Mouse (Mus musculus): ENCODE results near the gene Utrn. TPM values are rescaled to one million over a fixed set of nuclear protein-coding genes. Genes with fewer than 3 reads are reported as not detected.

The Utrn gene
- total and polyA plus RNA-seq, 3 experiments = 18.8 to 68.1 (median 61.8) TPM

- Histone ChIP-seq H3K27ac (no peak overlapping the region), H3K9ac (ENCODE audit: low read depth, low read length) (no peak overlapping the region), H3K4me3 (no peak overlapping the region), H3K4me1 (ENCODE audit: control insufficient read depth, insufficient read depth, low read length) (peaks cover 12% of the 10 kb centered on the region), H3K36me3 (ENCODE audit: control insufficient read depth, insufficient read depth, low read length) (no peaks in the 10 kb centered on the region), H3K27me3 (ENCODE audit: control insufficient read depth, insufficient read depth, low read length) (no peaks in the 10 kb centered on the region), H3K79me2 (replicated peaks; ENCODE audit: control insufficient read depth, insufficient read depth, low read length) (peaks cover 4% of the 10 kb centered on the region)
- no peak for DNase-seq
- 32% methylated on average over 4 of the region's 4 CpGs for WGBS
- intact Hi-C loops (cut with DNase I) = no loop called here
- TF ChIP-seq POLR2A (IDR thresholded peaks at IDR 0.05; ENCODE audit: insufficient read depth, low read depth, low read length) (no peak), CTCF (IDR thresholded peaks at IDR 0.05) (peak; percentile 27; the same call in 1 of the 2 replicates)
Observed at GRCm38 (mm10) chr10:12842543-12842942, 26.6 kb downstream of the Utrn start.

DNA sequence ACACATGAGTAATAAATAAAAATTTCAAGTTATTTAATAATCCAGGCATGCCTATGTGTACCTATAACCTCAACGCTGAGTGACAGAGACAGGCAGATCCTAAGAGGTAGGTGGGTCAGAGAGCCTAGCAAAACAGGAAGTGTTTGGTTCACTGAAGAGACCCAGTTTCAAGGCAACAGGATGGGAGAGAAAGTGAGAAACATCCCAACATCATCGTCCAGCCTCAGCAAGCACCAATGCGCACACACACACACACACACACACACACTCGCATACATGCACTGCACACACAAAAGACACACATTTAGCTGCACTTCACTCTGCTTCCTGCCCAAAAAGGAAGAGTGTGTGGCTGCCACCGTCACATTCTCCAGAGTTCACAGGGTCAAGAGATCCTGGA is 27.7 kb downstream of the Utrn start:
- 51% methylated on average over 5 of the region's 5 CpGs for WGBS
- H3K4me1 ChIP-seq (ENCODE audit: control insufficient read depth, insufficient read depth, low read length) = peaks cover 12% of the 10 kb centered on the region
- H3K27ac ChIP-seq = no peak overlapping the region
- no peak overlapping the region for H3K9ac ChIP-seq (ENCODE audit: low read depth, low read length)
- H3K4me3 ChIP-seq = no peak overlapping the region
- no peaks in the 10 kb centered on the region for H3K27me3 ChIP-seq (ENCODE audit: control insufficient read depth, insufficient read depth, low read length)
- H3K36me3 ChIP-seq (ENCODE audit: control insufficient read depth, insufficient read depth, low read length) = no peaks in the 10 kb centered on the region
- TF ChIP-seq CTCF (IDR thresholded peaks at IDR 0.05) = no peak
- TF ChIP-seq EP300 (IDR thresholded peaks at IDR 0.05; ENCODE audit: insufficient read depth, low read depth, low read length) = no peak
- no peak for TF ChIP-seq POLR2A (IDR thresholded peaks at IDR 0.05; ENCODE audit: insufficient read depth, low read depth, low read length)
- peaks cover 4% of the 10 kb centered on the region for H3K79me2 ChIP-seq (replicated peaks; ENCODE audit: control insufficient read depth, insufficient read depth, low read length)
- DNase-seq = no peak
- intact Hi-C loops (cut with DNase I) = no loop called here

GRCm38 (mm10) chr10:12837636-12838035 is 31.5 kb downstream of the Utrn start:
- no peaks in the 10 kb centered on the region for H3K36me3 ChIP-seq (ENCODE audit: control insufficient read depth, insufficient read depth, low read length)
- no peak overlapping the region for H3K27ac ChIP-seq
- no peaks in the 10 kb centered on the region for H3K27me3 ChIP-seq (ENCODE audit: control insufficient read depth, insufficient read depth, low read length)
- H3K4me3 ChIP-seq = no peak overlapping the region
- intact Hi-C loops (cut with DNase I) = no loop called here
- DNase-seq = peak in 1 of 2 experiments; percentile 40
- peaks cover 4% of the 10 kb centered on the region for H3K79me2 ChIP-seq (replicated peaks; ENCODE audit: control insufficient read depth, insufficient read depth, low read length)
- no peak for TF ChIP-seq EP300 (IDR thresholded peaks at IDR 0.05; ENCODE audit: insufficient read depth, low read depth, low read length)
- TF ChIP-seq POLR2A (IDR thresholded peaks at IDR 0.05; ENCODE audit: insufficient read depth, low read depth, low read length) = no peak
- no peak for TF ChIP-seq CTCF (IDR thresholded peaks at IDR 0.05)
- peaks cover 13% of the 10 kb centered on the region for H3K4me1 ChIP-seq (ENCODE audit: control insufficient read depth, insufficient read depth, low read length)
- H3K9ac ChIP-seq (ENCODE audit: low read depth, low read length) = no peak overlapping the region
- WGBS = 81% methylated on average over 1 of the region's 1 CpGs

GRCm38 (mm10) chr10:12836048-12836816 is 32.9 kb downstream of the Utrn start:
- peaks cover 5% of the 10 kb centered on the region for H3K4me1 ChIP-seq (ENCODE audit: control insufficient read depth, insufficient read depth, low read length)
- TF ChIP-seq POLR2A (IDR thresholded peaks at IDR 0.05; ENCODE audit: insufficient read depth, low read depth, low read length) = no peak

GRCm38 (mm10) chr10:12834215-12834614 is 35.0 kb downstream of the Utrn start:
- Histone ChIP-seq H3K4me3 (no peak overlapping the region), H3K36me3 (ENCODE audit: control insufficient read depth, insufficient read depth, low read length) (no peaks in the 10 kb centered on the region), H3K27ac (no peak overlapping the region), H3K27me3 (ENCODE audit: control insufficient read depth, insufficient read depth, low read length) (no peaks in the 10 kb centered on the region), H3K79me2 (replicated peaks; ENCODE audit: control insufficient read depth, insufficient read depth, low read length) (peaks cover 1% of the 10 kb centered on the region; the same call in 1 of the 2 replicates), H3K4me1 (ENCODE audit: control insufficient read depth, insufficient read depth, low read length) (peaks cover 3% of the 10 kb centered on the region), H3K9ac (ENCODE audit: low read depth, low read length) (no peak overlapping the region)
- WGBS = 61% methylated on average over 1 of the region's 1 CpGs
- TF ChIP-seq EP300 (IDR thresholded peaks at IDR 0.05; ENCODE audit: insufficient read depth, low read depth, low read length) (no peak), POLR2A (IDR thresholded peaks at IDR 0.05; ENCODE audit: insufficient read depth, low read depth, low read length) (no peak), CTCF (IDR thresholded peaks at IDR 0.05) (no peak)
- intact Hi-C loops (cut with DNase I) = no loop called here
- no peak for DNase-seq

More at GRCm38 (mm10) chr10:12836048-12836816, 32.9 kb downstream of the Utrn start:
- H3K9ac ChIP-seq (ENCODE audit: low read depth, low read length) = no peak overlapping the region
- H3K27me3 ChIP-seq (ENCODE audit: control insufficient read depth, insufficient read depth, low read length) = no peaks in the 10 kb centered on the region
- H3K79me2 ChIP-seq (replicated peaks; ENCODE audit: control insufficient read depth, insufficient read depth, low read length) = peaks cover 4% of the 10 kb centered on the region
- intact Hi-C loops (cut with DNase I) = no loop called here
- H3K27ac ChIP-seq = no peak overlapping the region
- no peak for DNase-seq
- no peak overlapping the region for H3K4me3 ChIP-seq
- 65% methylated on average over 14 of the region's 14 CpGs for WGBS
- no peaks in the 10 kb centered on the region for H3K36me3 ChIP-seq (ENCODE audit: control insufficient read depth, insufficient read depth, low read length)

- Histone ChIP-seq H3K79me2 (replicated peaks; ENCODE audit: control insufficient read depth, insufficient read depth, low read length) (no peaks in the 10 kb centered on the region), H3K36me3 (ENCODE audit: control insufficient read depth, insufficient read depth, low read length) (no peaks in the 10 kb centered on the region; the same call in 1 of the 2 replicates), H3K27ac (no peak overlapping the region), H3K9ac (ENCODE audit: low read depth, low read length) (no peak overlapping the region), H3K4me3 (no peak overlapping the region), H3K4me1 (ENCODE audit: control insufficient read depth, insufficient read depth, low read length) (peaks cover 5% of the 10 kb centered on the region), H3K27me3 (ENCODE audit: control insufficient read depth, insufficient read depth, low read length) (no peaks in the 10 kb centered on the region)
- intact Hi-C loops (cut with DNase I) = no loop called here
- TF ChIP-seq CTCF (IDR thresholded peaks at IDR 0.05) = no peak
- TF ChIP-seq EP300 (IDR thresholded peaks at IDR 0.05; ENCODE audit: insufficient read depth, low read depth, low read length) = no peak
- TF ChIP-seq POLR2A (IDR thresholded peaks at IDR 0.05; ENCODE audit: insufficient read depth, low read depth, low read length) = no peak
- no peak for DNase-seq
- WGBS = 68% methylated on average over 8 of the region's 8 CpGs
Observed at GRCm38 (mm10) chr10:12832163-12832562, 37.0 kb downstream of the Utrn start.
